Mouse (Mus musculus) liver, embryonic 11.5 days (tissue): Measurements from ENCODE around the gene Stpg2. TPM values are rescaled to one million over a fixed set of nuclear protein-coding genes. Genes with fewer than 3 reads are reported as not detected.

ENCODE experiments used
- ATAC-seq: fragments of 200-750 bp; cut with Nextera tagmentation; replicated peaks from 2 replicates; pipeline ENCODE4 v1.8.0; 2017; ENCODE audit warnings: moderate number of reproducible peaks, mild to moderate bottlenecking, moderate TSS enrichment, moderate library complexity; ENCODE audit not compliant: low FRiP score
- DNase-seq: peaks from one replicate; pipeline ENCODE4 v3.0.0-alpha.2; 2017; ENCODE audit warnings: low spot score
- H3K27ac ChIP-seq: fragments of 300-500 bp; sonication (generic); 2 replicates; pipeline ENCODE4 v1.5.1; 2014; ENCODE audit warnings: mild to moderate bottlenecking, low read depth, low read length, control low read depth
- H3K27me3 ChIP-seq: fragments of 300-500 bp; sonication (generic); replicated peaks from 2 replicates; pipeline ENCODE4 v1.6.1; 2014; ENCODE audit warnings: low read length, mixed read lengths; ENCODE audit not compliant: control insufficient read depth, insufficient read depth
- H3K36me3 ChIP-seq: fragments of 300-500 bp; sonication (generic); 2 replicates; pipeline ENCODE4 v1.6.1; 2014; ENCODE audit warnings: mild to moderate bottlenecking, low read length, moderate library complexity, mixed read lengths; ENCODE audit not compliant: control insufficient read depth, insufficient read depth
- H3K4me1 ChIP-seq: fragments of 300-500 bp; sonication (generic); replicated peaks from 2 replicates; pipeline ENCODE4 v1.6.1; 2014; ENCODE audit warnings: low read length, mixed read lengths; ENCODE audit not compliant: control insufficient read depth, insufficient read depth
- H3K4me2 ChIP-seq: fragments of 300-500 bp; sonication (generic); 2 replicates; pipeline ENCODE4 v1.6.1; 2014; ENCODE audit warnings: mild to moderate bottlenecking, control low read depth, moderate library complexity
- H3K4me3 ChIP-seq: fragments of 300-500 bp; sonication (generic); 2 replicates; pipeline ENCODE4 v1.5.1; 2014; ENCODE audit warnings: low read depth, low read length, control low read depth
- H3K9ac ChIP-seq: fragments of 300-500 bp; sonication (generic); 2 replicates; pipeline ENCODE4 v1.6.1; 2014; ENCODE audit warnings: low read depth, low read length, control low read depth
- H3K9me3 ChIP-seq: fragments of 300-500 bp; sonication (generic); 2 replicates; pipeline ENCODE4 v1.6.1; 2016; ENCODE audit warnings: low read length, inconsistent platforms, mixed read lengths; ENCODE audit not compliant: control insufficient read depth
- WGBS: fragments of 180-500 bp; shearing (Covaris S2); extraction: QIAGEN DNeasy Blood & Tissue Kit; methylation state at CpG from one replicate; pipeline ENCODE4 v1.1.7; 2014; 5-methylcytosine and 5-hydroxymethylcytosine counted together
- polyA plus RNA-seq: library from polyadenylated mRNA; unstranded; fragments of >200 nt; fragmentation: Nextera tagmentation; extraction: Ambion mirVana; gene quantifications from 2 replicates; pipeline ENCODE4 v1.2.1, GENCODE M21; 2014

The Stpg2 gene
- polyA plus RNA-seq, 1 experiment from 2014 or later, result not detected

- 82% methylated on average over 7 of the region's 7 CpGs for WGBS
- no peaks in the 10 kb centered on the region for H3K27me3 ChIP-seq
- H3K4me1 ChIP-seq, result no peaks in the 10 kb centered on the region
- H3K4me2 ChIP-seq, result no peak overlapping the region
- H3K9ac ChIP-seq, result no peak overlapping the region
- ATAC-seq, result no peak
- DNase-seq, result no peak
- H3K4me3 ChIP-seq, result no peak overlapping the region
- H3K9me3 ChIP-seq, result no peaks in the 10 kb centered on the region
- H3K27ac ChIP-seq, result no peak overlapping the region
- no peaks in the 10 kb centered on the region for H3K36me3 ChIP-seq
Observed at GRCm38 (mm10) chr3:139728751-139729150, 523.3 kb downstream of the Stpg2 start.

- H3K9me3 ChIP-seq, result no peaks in the 10 kb centered on the region
- no peaks in the 10 kb centered on the region for H3K27me3 ChIP-seq
- ATAC-seq, result no peak
- H3K36me3 ChIP-seq, result no peaks in the 10 kb centered on the region
- no peak overlapping the region for H3K4me3 ChIP-seq
- H3K27ac ChIP-seq, result no peak overlapping the region
- no peaks in the 10 kb centered on the region for H3K4me1 ChIP-seq
- 74% methylated on average over 5 of the region's 5 CpGs for WGBS
- H3K4me2 ChIP-seq, result no peak overlapping the region
- H3K9ac ChIP-seq, result no peak overlapping the region
- DNase-seq, result no peak
Observed at GRCm38 (mm10) chr3:139729248-139729647, 523.8 kb downstream of the Stpg2 start.

- ATAC-seq (no peak), DNase-seq (no peak)
- Histone ChIP-seq H3K4me3 (no peak overlapping the region), H3K27ac (no peak overlapping the region), H3K9ac (no peak overlapping the region), H3K9me3 (no peaks in the 10 kb centered on the region), H3K4me2 (no peak overlapping the region), H3K4me1 (no peaks in the 10 kb centered on the region), H3K36me3 (no peaks in the 10 kb centered on the region), H3K27me3 (no peaks in the 10 kb centered on the region)
- 77% methylated on average over 2 of the region's 2 CpGs for WGBS
Observed at GRCm38 (mm10) chr3:139733156-139733555, 527.7 kb downstream of the Stpg2 start.

- ATAC-seq (no peak), DNase-seq (no peak)
- Histone ChIP-seq H3K9ac (no peak overlapping the region), H3K27ac (no peak overlapping the region), H3K4me1 (no peaks in the 10 kb centered on the region), H3K36me3 (no peaks in the 10 kb centered on the region), H3K4me2 (no peak overlapping the region), H3K27me3 (no peaks in the 10 kb centered on the region), H3K4me3 (no peak overlapping the region), H3K9me3 (no peaks in the 10 kb centered on the region)
- WGBS, result 82% methylated on average over 4 of the region's 4 CpGs
Observed at GRCm38 (mm10) chr3:139739388-139739787, 533.9 kb downstream of the Stpg2 start.

Other genes starting within 250 kb of the Stpg2 start
- 44.1 and 50.0 TPM in 2 replicates for gene Rap1gds1, start 130.5 kb upstream of the Stpg2 start, polyA plus RNA-seq